Mouse (Mus musculus) lung, postnatal 0 days (tissue): Measurements from ENCODE around the gene Dusp18.

ENCODE experiments used
- CTCF ChIP-seq: IDR thresholded peaks from 2 replicates; pipeline ENCODE4 v1.5.1; 2016; ENCODE audit warnings: antibody characterized with exemption, mild to moderate bottlenecking
- EP300 ChIP-seq: IDR thresholded peaks from 2 replicates; pipeline ENCODE4 v1.6.1; 2016; ENCODE audit warnings: antibody characterized with exemption, mild to moderate bottlenecking, control low read depth

GRCm38 (mm10) chr11:3925916-3926315 lies 30.9 kb downstream of the Dusp18 start:
- no peak for TF ChIP-seq CTCF
- TF ChIP-seq EP300 = no peak
